Mouse (Mus musculus): ENCODE measurements around the gene Plod2. TPM values are rescaled to one million over a fixed set of nuclear protein-coding genes. Genes with fewer than 3 reads are reported as not detected.

The Plod2 gene
- polyA plus RNA-seq, 1 experiment from 2014 or later, result 30.6 TPM

DNA sequence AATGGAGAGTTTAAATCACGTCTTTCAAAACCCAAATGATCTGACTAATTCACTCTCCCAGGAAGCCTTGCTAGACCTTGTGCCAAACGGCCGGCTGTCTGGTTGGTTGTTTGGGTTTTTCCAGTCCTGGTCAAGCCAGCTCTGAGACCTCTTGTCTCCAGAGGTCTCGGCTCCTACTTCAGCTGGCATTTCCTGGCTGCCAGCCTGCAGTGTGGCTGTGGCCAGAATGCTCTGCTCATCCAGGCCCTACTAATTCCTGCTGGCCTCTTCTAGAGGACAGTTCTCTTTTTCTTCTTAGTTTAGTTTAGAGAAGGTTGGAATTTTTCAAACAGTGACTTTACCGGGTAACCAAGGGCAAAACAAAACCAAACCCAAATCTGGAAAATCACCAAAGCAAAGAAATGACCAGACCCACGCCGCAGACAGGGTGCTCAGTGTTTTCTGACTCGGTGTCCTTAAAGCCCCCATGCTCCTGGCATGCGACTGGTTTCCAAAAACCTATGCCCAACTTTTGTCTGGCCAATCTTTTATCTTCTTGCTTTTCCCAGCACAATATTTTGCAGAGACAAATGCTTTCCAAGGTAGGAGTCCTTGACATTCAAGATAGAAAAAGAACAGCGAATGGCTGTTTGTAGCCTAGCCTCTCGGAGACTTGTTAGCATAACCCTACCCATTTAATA, 7.9 kb downstream of the Plod2 start:
- WGBS, result 65% methylated on average over 11 of the region's 11 CpGs
- no peak overlapping the region for H3K9ac ChIP-seq (ENCODE audit: low read length)
- H3K9me3 ChIP-seq (replicated peaks; ENCODE audit: control insufficient read depth, low read length), result no peaks in the 10 kb centered on the region
- H3K4me2 ChIP-seq (ENCODE audit: low read depth, low read length), result no peak overlapping the region
- H3K4me1 ChIP-seq (ENCODE audit: control insufficient read depth, insufficient read depth, low read length), result peaks cover 26% of the 10 kb centered on the region
- H3K36me3 ChIP-seq (ENCODE audit: control insufficient read depth, insufficient read depth), result no peaks in the 10 kb centered on the region
- peak overlapping the region; percentile 62 for H3K27ac ChIP-seq (ENCODE audit: low read length)
- H3K27me3 ChIP-seq (ENCODE audit: control insufficient read depth, insufficient read depth, low read length), result no peaks in the 10 kb centered on the region
- no peak overlapping the region for H3K4me3 ChIP-seq (ENCODE audit: low read length)
- ATAC-seq (replicated peaks; ENCODE audit: extremely low read depth, insufficient read depth, low FRiP score), result no peak

DNA sequence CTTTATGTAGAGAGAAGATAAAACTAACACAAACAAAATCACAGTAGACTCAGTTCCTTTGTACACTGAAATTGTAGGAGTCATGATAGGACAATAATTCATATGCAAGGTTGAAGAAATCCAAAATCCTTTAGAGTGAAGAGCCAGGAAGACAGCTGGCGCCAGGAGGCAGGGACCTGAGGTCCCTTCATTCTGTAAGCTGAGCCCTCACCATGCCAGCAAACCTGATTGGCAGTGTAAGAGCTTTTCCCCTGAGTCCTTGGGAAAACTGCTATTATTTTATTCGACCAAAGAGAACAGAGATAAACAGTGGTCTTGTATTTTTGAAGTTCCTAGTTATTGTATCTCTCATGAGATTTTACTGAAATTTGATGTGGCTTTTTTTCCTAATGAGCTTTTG, 9.0 kb downstream of the Plod2 start:
- no peak overlapping the region for H3K9ac ChIP-seq (ENCODE audit: low read length)
- ATAC-seq (replicated peaks; ENCODE audit: extremely low read depth, insufficient read depth, low FRiP score), result no peak
- no peaks in the 10 kb centered on the region for H3K9me3 ChIP-seq (replicated peaks; ENCODE audit: control insufficient read depth, low read length)

DNA sequence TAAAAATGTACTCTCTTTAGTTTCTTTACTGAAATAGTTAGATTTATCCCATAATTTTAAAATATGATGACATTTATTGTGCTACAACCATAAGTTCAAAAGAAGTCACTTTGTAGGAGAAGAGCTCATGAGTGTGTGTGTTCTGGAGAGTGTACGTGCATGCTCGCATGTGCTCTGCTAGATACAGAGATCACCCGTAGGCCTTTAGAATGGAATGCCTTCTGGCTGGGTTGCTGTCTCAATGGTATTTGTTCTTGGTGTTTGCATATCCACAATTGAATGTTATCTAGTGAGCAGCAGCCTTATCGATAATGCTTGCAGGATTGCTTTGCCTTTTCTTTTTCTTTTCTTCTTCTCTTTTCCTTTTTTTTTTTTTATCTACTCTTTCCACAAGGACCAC, 9.6 kb downstream of the Plod2 start:
- H3K36me3 ChIP-seq (ENCODE audit: control insufficient read depth, insufficient read depth), result no peaks in the 10 kb centered on the region
- no peak for ATAC-seq (replicated peaks; ENCODE audit: extremely low read depth, insufficient read depth, low FRiP score)
- no peak overlapping the region for H3K27ac ChIP-seq (ENCODE audit: low read length)
- no peaks in the 10 kb centered on the region for H3K27me3 ChIP-seq (ENCODE audit: control insufficient read depth, insufficient read depth, low read length)
- 58% methylated on average over 4 of the region's 4 CpGs for WGBS
- no peak overlapping the region for H3K4me3 ChIP-seq (ENCODE audit: low read length)
- no peaks in the 10 kb centered on the region for H3K9me3 ChIP-seq (replicated peaks; ENCODE audit: control insufficient read depth, low read length)
- H3K4me1 ChIP-seq (ENCODE audit: control insufficient read depth, insufficient read depth, low read length), result peaks cover 20% of the 10 kb centered on the region
- H3K9ac ChIP-seq (ENCODE audit: low read length), result no peak overlapping the region
- no peak overlapping the region for H3K4me2 ChIP-seq (ENCODE audit: low read depth, low read length)

More for the DNA sequence above, 9.0 kb downstream of the Plod2 start:
- Histone ChIP-seq H3K27ac (ENCODE audit: low read length) (no peak overlapping the region), H3K4me2 (ENCODE audit: low read depth, low read length) (no peak overlapping the region), H3K27me3 (ENCODE audit: control insufficient read depth, insufficient read depth, low read length) (no peaks in the 10 kb centered on the region), H3K36me3 (ENCODE audit: control insufficient read depth, insufficient read depth) (no peaks in the 10 kb centered on the region), H3K4me3 (ENCODE audit: low read length) (no peak overlapping the region), H3K4me1 (ENCODE audit: control insufficient read depth, insufficient read depth, low read length) (peaks cover 20% of the 10 kb centered on the region)
- WGBS, result 60% methylated on average over 2 of the region's 2 CpGs

DNA sequence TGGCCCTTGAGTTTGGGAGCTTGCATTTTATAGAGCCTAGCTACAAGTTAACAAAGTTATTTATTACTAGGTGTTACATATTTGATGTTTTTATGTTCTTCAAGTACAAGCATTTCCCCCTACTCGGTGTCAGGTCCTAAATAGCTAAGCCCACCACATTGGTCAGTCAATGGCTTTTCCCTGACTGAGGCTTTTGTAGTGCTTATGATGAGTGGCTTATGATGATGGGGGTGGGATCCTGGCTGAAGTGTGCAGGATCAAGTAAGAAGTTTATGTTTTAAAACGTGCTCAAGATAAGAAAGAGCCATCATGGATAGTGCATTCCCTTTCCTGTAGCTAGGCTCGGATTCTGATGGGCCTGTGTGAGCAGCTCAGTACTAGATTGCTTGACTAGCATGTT, 10.7 kb downstream of the Plod2 start:
- 55% methylated on average over 3 of the region's 3 CpGs for WGBS
- H3K4me2 ChIP-seq (ENCODE audit: low read depth, low read length), result no peak overlapping the region
- ATAC-seq (replicated peaks; ENCODE audit: extremely low read depth, insufficient read depth, low FRiP score), result no peak

DNA sequence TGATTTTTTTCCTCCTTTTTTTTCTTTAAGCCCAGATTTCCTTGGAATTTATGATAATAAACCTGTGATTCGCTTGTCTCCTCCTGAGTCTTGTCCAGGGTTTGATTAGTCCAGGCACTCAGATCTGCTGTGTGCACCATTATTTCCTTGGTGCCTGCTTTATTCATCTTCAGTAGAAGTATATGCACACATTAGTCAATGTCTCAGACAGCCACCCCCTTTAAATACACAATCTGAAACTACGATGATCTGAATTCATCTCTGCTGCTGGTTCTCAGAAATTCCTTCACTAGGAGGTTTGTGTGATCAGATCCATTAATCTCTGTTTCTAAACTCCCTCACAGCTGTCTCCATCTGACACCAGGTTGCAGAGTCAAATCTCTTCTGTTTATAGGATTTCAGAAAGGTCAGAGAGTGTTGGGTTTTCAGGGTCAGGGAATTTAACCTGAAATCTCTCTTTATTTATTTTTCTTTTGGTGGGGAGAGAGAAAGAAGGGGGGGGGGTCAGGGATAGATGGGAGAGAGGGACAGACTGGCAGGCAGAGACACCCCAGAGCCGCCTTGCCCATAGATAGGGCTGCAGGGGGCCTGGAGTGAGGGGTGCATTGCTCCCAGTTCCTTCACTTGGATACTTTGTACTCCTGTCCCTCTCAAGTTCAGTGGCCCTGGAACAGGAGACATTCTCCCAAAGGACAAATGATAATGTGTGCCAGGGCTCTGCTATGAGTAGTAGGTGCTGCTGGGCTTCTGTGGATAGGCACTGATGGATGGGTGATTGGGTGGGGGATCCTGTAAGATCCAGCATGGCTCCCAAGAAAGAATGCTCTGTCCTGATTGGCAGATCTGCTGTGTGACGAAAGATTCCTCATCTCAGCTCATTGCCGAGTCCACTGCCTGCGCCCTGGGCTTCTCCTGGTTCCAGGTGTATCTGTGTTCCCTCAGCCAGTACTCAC, 13.3 kb downstream of the Plod2 start:
- no peaks in the 10 kb centered on the region for H3K27me3 ChIP-seq (ENCODE audit: control insufficient read depth, insufficient read depth, low read length)
- no peak for ATAC-seq (replicated peaks; ENCODE audit: extremely low read depth, insufficient read depth, low FRiP score)
- H3K4me2 ChIP-seq (ENCODE audit: low read depth, low read length), result no peak overlapping the region
- peaks cover 17% of the 10 kb centered on the region for H3K4me1 ChIP-seq (ENCODE audit: control insufficient read depth, insufficient read depth, low read length)
- WGBS, result 80% methylated on average over 6 of the region's 6 CpGs
- H3K36me3 ChIP-seq (ENCODE audit: control insufficient read depth, insufficient read depth), result no peaks in the 10 kb centered on the region
- no peak overlapping the region for H3K9ac ChIP-seq (ENCODE audit: low read length)
- no peaks in the 10 kb centered on the region for H3K9me3 ChIP-seq (replicated peaks; ENCODE audit: control insufficient read depth, low read length)
- H3K27ac ChIP-seq (ENCODE audit: low read length), result no peak overlapping the region
- no peak overlapping the region for H3K4me3 ChIP-seq (ENCODE audit: low read length)

More for the DNA sequence above, 10.7 kb downstream of the Plod2 start:
- Histone ChIP-seq H3K27ac (ENCODE audit: low read length) (no peak overlapping the region), H3K4me3 (ENCODE audit: low read length) (no peak overlapping the region), H3K36me3 (ENCODE audit: control insufficient read depth, insufficient read depth) (no peaks in the 10 kb centered on the region), H3K27me3 (ENCODE audit: control insufficient read depth, insufficient read depth, low read length) (no peaks in the 10 kb centered on the region), H3K9me3 (replicated peaks; ENCODE audit: control insufficient read depth, low read length) (no peaks in the 10 kb centered on the region), H3K9ac (ENCODE audit: low read length) (no peak overlapping the region), H3K4me1 (ENCODE audit: control insufficient read depth, insufficient read depth, low read length) (peaks cover 20% of the 10 kb centered on the region)

DNA sequence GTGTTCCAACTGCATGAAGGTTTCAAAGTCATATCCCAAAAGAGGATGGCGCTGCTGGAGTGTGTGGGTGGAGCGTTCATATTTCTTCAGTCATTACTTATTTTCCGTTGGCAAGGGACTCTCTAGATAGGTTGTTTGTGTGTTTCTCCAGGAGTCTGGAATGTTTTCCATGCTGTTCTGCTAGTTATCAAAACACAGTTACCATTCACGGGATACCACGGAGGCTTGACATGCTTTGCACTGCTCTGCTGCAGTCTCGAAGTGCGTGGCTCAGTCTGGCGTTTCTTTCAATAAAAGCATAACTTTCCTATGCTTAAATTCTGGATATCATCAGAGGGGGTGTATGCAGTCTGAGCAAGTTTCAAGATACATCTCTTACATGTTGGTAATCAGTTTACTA, 17.7 kb downstream of the Plod2 start:
- Histone ChIP-seq H3K4me2 (ENCODE audit: low read depth, low read length) (peak overlapping the region; percentile 31), H3K4me1 (ENCODE audit: control insufficient read depth, insufficient read depth, low read length) (peaks cover 23% of the 10 kb centered on the region), H3K27ac (ENCODE audit: low read length) (peak overlapping the region; percentile 20; the same call in 1 of the 2 replicates), H3K36me3 (ENCODE audit: control insufficient read depth, insufficient read depth) (no peaks in the 10 kb centered on the region), H3K27me3 (ENCODE audit: control insufficient read depth, insufficient read depth, low read length) (no peaks in the 10 kb centered on the region), H3K4me3 (ENCODE audit: low read length) (0 out of 2 replicates have a peak overlapping the region, but pooled peaks have one; percentile 8), H3K9me3 (replicated peaks; ENCODE audit: control insufficient read depth, low read length) (no peaks in the 10 kb centered on the region), H3K9ac (ENCODE audit: low read length) (no peak overlapping the region; the same call in 1 of the 2 replicates)
- 15% methylated on average over 8 of the region's 8 CpGs for WGBS
- peak; percentile 42 for ATAC-seq (replicated peaks; ENCODE audit: extremely low read depth, insufficient read depth, low FRiP score)

DNA sequence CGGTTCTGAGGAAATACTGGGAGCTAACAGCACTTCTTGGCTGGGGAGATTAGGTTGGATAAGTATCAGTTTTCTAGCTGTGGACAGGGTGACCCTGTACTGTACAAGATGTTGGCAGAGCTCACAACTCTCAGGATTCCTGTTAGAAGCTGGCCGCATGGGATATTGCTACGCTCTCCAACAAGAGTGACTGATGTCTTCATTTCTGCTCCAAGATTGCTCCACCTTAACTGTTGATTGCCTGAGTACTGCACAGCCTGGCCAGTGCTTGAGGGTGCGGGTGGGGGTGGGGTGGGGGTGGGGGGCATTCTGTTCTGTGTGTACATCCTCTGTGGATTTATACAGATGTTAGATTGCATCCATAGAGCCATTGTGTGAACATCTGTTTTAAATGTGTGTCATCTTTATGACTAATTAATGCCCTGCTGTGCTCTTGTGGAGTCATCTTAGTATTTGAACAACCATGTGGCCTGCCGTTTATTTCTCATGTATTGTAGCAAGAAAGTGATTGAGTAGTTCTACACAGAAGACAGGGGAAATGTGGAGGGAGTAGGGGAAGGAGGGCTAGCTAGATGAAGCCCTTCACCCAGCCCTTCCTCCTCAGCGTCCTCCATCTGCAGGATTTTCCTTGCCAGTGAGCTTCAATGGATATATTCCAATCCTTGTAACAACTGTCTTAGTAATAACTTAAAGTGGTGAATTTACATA, 19.0 kb downstream of the Plod2 start:
- peaks cover 30% of the 10 kb centered on the region for H3K4me1 ChIP-seq (ENCODE audit: control insufficient read depth, insufficient read depth, low read length)
- H3K27me3 ChIP-seq (ENCODE audit: control insufficient read depth, insufficient read depth, low read length), result no peaks in the 10 kb centered on the region
- H3K9me3 ChIP-seq (replicated peaks; ENCODE audit: control insufficient read depth, low read length), result no peaks in the 10 kb centered on the region
- no peak overlapping the region for H3K4me3 ChIP-seq (ENCODE audit: low read length)
- 42% methylated on average over 6 of the region's 6 CpGs for WGBS
- H3K4me2 ChIP-seq (ENCODE audit: low read depth, low read length), result no peak overlapping the region
- no peaks in the 10 kb centered on the region for H3K36me3 ChIP-seq (ENCODE audit: control insufficient read depth, insufficient read depth)
- H3K27ac ChIP-seq (ENCODE audit: low read length), result peak overlapping the region; percentile 46; the same call in 1 of the 2 replicates
- no peak overlapping the region for H3K9ac ChIP-seq (ENCODE audit: low read length)
- ATAC-seq (replicated peaks; ENCODE audit: extremely low read depth, insufficient read depth, low FRiP score), result peak; percentile 58; the same call in 1 of the 2 replicates

DNA sequence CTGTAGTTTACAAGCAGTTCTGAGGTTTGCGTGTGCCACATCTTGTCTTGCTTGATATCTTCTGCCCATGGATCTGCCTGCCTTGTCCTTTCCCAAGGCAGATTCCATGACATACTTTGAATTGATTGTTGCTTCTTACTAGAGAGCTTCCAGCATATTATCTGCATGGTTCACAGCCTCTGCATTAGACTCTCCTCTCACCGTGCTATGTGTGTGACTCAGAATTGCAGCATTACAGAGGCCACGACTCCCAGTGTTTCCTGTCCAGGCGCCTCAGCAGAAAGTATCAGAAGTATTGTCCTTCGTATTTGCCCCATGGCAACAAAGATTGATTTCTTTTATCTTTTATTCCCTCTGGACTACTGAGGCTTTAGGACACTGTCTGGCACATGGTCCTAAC, 20.4 kb downstream of the Plod2 start:
- Histone ChIP-seq H3K4me1 (ENCODE audit: control insufficient read depth, insufficient read depth, low read length) (peaks cover 38% of the 10 kb centered on the region), H3K27ac (ENCODE audit: low read length) (no peak overlapping the region), H3K4me3 (ENCODE audit: low read length) (no peak overlapping the region), H3K36me3 (ENCODE audit: control insufficient read depth, insufficient read depth) (no peaks in the 10 kb centered on the region), H3K9me3 (replicated peaks; ENCODE audit: control insufficient read depth, low read length) (no peaks in the 10 kb centered on the region), H3K27me3 (ENCODE audit: control insufficient read depth, insufficient read depth, low read length) (no peaks in the 10 kb centered on the region), H3K9ac (ENCODE audit: low read length) (no peak overlapping the region), H3K4me2 (ENCODE audit: low read depth, low read length) (no peak overlapping the region)
- 68% methylated on average over 5 of the region's 5 CpGs for WGBS
- ATAC-seq (replicated peaks; ENCODE audit: extremely low read depth, insufficient read depth, low FRiP score), result no peak
